Mouse (Mus musculus) urinary bladder, adult 2 months (tissue): ENCODE measurements around the gene Eif3c. TPM values are rescaled to one million over a fixed set of nuclear protein-coding genes. Genes with fewer than 3 reads are reported as not detected.

ENCODE experiments used
- polyA plus RNA-seq: library from polyadenylated mRNA; depleted of rRNA; stranded (reverse); fragments of >200 nt; gene quantifications from 2 replicates; pipeline ENCODE4 v1.2.3, GENCODE M21; 2012; rRNA removed

The Eif3c gene
- polyA plus RNA-seq, 1 experiment: 85.5 TPM

Other genes with a start within 250 kb of the Eif3c start
- gene Lat, start 196.8 kb downstream of the Eif3c start, polyA plus RNA-seq: 2.0 and 2.3 TPM in 2 replicates
- 72.8 and 82.9 TPM in 2 replicates for gene Spns1, start 189.0 kb downstream of the Eif3c start, polyA plus RNA-seq
- 6.3 and 7.9 TPM in 2 replicates for gene Nfatc2ip, start 169.7 kb downstream of the Eif3c start, polyA plus RNA-seq
- 0.25 and 0.28 TPM in 2 replicates for gene Cd19, start 151.5 kb downstream of the Eif3c start, polyA plus RNA-seq
- gene Rabep2, start 137.7 kb downstream of the Eif3c start, polyA plus RNA-seq: 34.8 and 47.5 TPM in 2 replicates
- 0.22 and 0.57 TPM in 2 replicates for gene Atp2a1, start 103.3 kb downstream of the Eif3c start, polyA plus RNA-seq
- gene Sh2b1, start 91.0 kb downstream of the Eif3c start, polyA plus RNA-seq: 49.2 and 52.0 TPM in 2 replicates
- 76.6 and 83.6 TPM in 2 replicates for gene Tufm, start 79.0 kb downstream of the Eif3c start, polyA plus RNA-seq
- gene Atxn2l, start 63.0 kb downstream of the Eif3c start, polyA plus RNA-seq: 59.3 and 76.0 TPM in 2 replicates
- 2.1 and 3.0 TPM in 2 replicates for gene Apobr, start 18.5 kb upstream of the Eif3c start, polyA plus RNA-seq
- 48.1 and 53.3 TPM in 2 replicates for gene Cln3, start 19.4 kb upstream of the Eif3c start, polyA plus RNA-seq
- 0.18 and 0.22 TPM in 2 replicates for gene Il27, start 28.5 kb upstream of the Eif3c start, polyA plus RNA-seq
- gene Nupr1, start 64.5 kb upstream of the Eif3c start, polyA plus RNA-seq: 67.1 and 82.3 TPM in 2 replicates
- gene Sgf29, start 82.9 kb upstream of the Eif3c start, polyA plus RNA-seq: 24.5 and 27.7 TPM in 2 replicates
- 28.5 and 29.2 TPM in 2 replicates for gene Sult1a1, start 110.0 kb upstream of the Eif3c start, polyA plus RNA-seq
- gene Bola2, start 129.0 kb upstream of the Eif3c start, polyA plus RNA-seq: 32.6 and 37.6 TPM in 2 replicates
- 19.3 and 22.5 TPM in 2 replicates for gene Slx1b, start 129.4 kb upstream of the Eif3c start, polyA plus RNA-seq
- 34.8 and 39.4 TPM in 2 replicates for gene Coro1a, start 141.4 kb upstream of the Eif3c start, polyA plus RNA-seq
- 214 TPM in 2 replicates for gene Mapk3, start 193.2 kb upstream of the Eif3c start, polyA plus RNA-seq
- 15.7 and 28.5 TPM in 2 replicates for gene Gdpd3, start 199.9 kb upstream of the Eif3c start, polyA plus RNA-seq
- gene Ypel3, start 210.5 kb upstream of the Eif3c start, polyA plus RNA-seq: 188 and 213 TPM in 2 replicates
- 1.3 and 1.4 TPM in 2 replicates for gene Tbx6, start 215.1 kb upstream of the Eif3c start, polyA plus RNA-seq
- gene Ppp4c, start 226.1 kb upstream of the Eif3c start, polyA plus RNA-seq: 106 and 121 TPM in 2 replicates
- gene Fam57b, start 231.3 kb upstream of the Eif3c start, polyA plus RNA-seq: 2.4 and 2.9 TPM in 2 replicates